Mouse (Mus musculus) ovary, adult 10 weeks (tissue): Measurements from ENCODE around the gene Cdip1. TPM values are rescaled to one million over a fixed set of nuclear protein-coding genes. Genes with fewer than 3 reads are reported as not detected.

Source experiments
- polyA plus RNA-seq: library from polyadenylated mRNA; stranded (reverse); fragments of 350-450 nt; fragmentation: Illumina TruSeq; extraction: RNeasy Lipid Tissue Mini Kit (QIAGEN cat#74804); gene quantifications from one replicate; pipeline ENCODE4 v1.2.3, GENCODE M21; 2014

Gene Cdip1
- polyA plus RNA-seq: 46.7 TPM

GRCm38 (mm10) chr16:4789810-4790559 lies at the start of gene Cdip1:
Gene Cdip1, minus strand, starts transcription at chr16:4790292.

GRCm38 (mm10) chr16:4835191-4835590 lies 45.1 kb upstream of the Cdip1 start, which contains the start of gene 4930562C15Rik:
Gene 4930562C15Rik, plus strand, starts transcription at chr16:4835416.

GRCm38 (mm10) chr16:4725780-4726527 lies 64.1 kb downstream of the Cdip1 start, which contains the start of gene Hmox2:
Gene Hmox2, plus strand, starts transcription at chr16:4726361.

GRCm38 (mm10) chr16:4718753-4719518 lies 71.2 kb downstream of the Cdip1 start, which contains the start of gene Nmral1:
Gene Nmral1, minus strand, starts transcription at chr16:4719356.

Other genes with a start within 250 kb of the Cdip1 start
- gene Srl, start 248.5 kb downstream of the Cdip1 start, polyA plus RNA-seq: 8.3 TPM
- gene Tfap4, start 230.4 kb downstream of the Cdip1 start, polyA plus RNA-seq: 4.1 TPM
- gene Glis2, start 195.6 kb downstream of the Cdip1 start, polyA plus RNA-seq: 4.1 TPM
- gene Pam16, start 165.3 kb downstream of the Cdip1 start, polyA plus RNA-seq: 8.5 TPM
- gene Vasn, start 150.4 kb downstream of the Cdip1 start, polyA plus RNA-seq: 3.6 TPM
- 27.7 TPM for gene Dnaja3, start 150.3 kb downstream of the Cdip1 start, polyA plus RNA-seq
- 0.66 TPM for gene Coro7, start 110.5 kb downstream of the Cdip1 start, polyA plus RNA-seq
- 0.31 TPM for gene Nmral1, start 70.9 kb downstream of the Cdip1 start, polyA plus RNA-seq
- gene Hmox2, start 63.9 kb downstream of the Cdip1 start, polyA plus RNA-seq: 48.7 TPM
- 1.4 TPM for gene 4930562C15Rik, start 45.1 kb upstream of the Cdip1 start, polyA plus RNA-seq
- 0.40 TPM for gene Ubald1, start 90.0 kb upstream of the Cdip1 start, polyA plus RNA-seq
- gene Mgrn1, start 96.0 kb upstream of the Cdip1 start, polyA plus RNA-seq: 8.6 TPM
- gene Nudt16l1, start 148.5 kb upstream of the Cdip1 start, polyA plus RNA-seq: 5.8 TPM
- 4.7 TPM for gene Anks3, start 173.9 kb upstream of the Cdip1 start, polyA plus RNA-seq
- not detected for gene Sept12, start 207.6 kb upstream of the Cdip1 start, polyA plus RNA-seq
- gene Smim22, start 217.0 kb upstream of the Cdip1 start, polyA plus RNA-seq: not detected
- gene Rogdi, start 223.3 kb upstream of the Cdip1 start, polyA plus RNA-seq: 0.86 TPM